Mouse (Mus musculus): Measurements from ENCODE around the gene Stat3. TPM values are rescaled to one million over a fixed set of nuclear protein-coding genes. Genes with fewer than 3 reads are reported as not detected.

Gene Stat3
- total RNA-seq, 2 experiments from 2014 or later, result 87.0 to 102 TPM

- no peak for DNase-seq (ENCODE audit: low spot score in 2 of 2)
Observed at GRCm38 (mm10) chr11:100964901-100965542, 25.7 kb upstream of the Stat3 start.

- no peak for DNase-seq (ENCODE audit: low spot score in 2 of 2)
Observed at GRCm38 (mm10) chr11:100964180-100964579, 24.8 kb upstream of the Stat3 start.

GRCm38 (mm10) chr11:100963647-100964046, 24.3 kb upstream of the Stat3 start:
- no peak for DNase-seq (ENCODE audit: low spot score in 2 of 2)

GRCm38 (mm10) chr11:100962371-100962911, 23.1 kb upstream of the Stat3 start:
- no peak for DNase-seq (ENCODE audit: low spot score in 2 of 2)

GRCm38 (mm10) chr11:100960540-100960939, 21.2 kb upstream of the Stat3 start:
- no peak for DNase-seq (ENCODE audit: low spot score in 2 of 2)

GRCm38 (mm10) chr11:100959826-100960225, 20.5 kb upstream of the Stat3 start:
- DNase-seq (ENCODE audit: low spot score in 2 of 2), result no peak

- peak; percentile 63 to 67 for DNase-seq (ENCODE audit: low spot score in 2 of 2)
Observed at GRCm38 (mm10) chr11:100959464-100959810, 20.1 kb upstream of the Stat3 start.

- no peak for DNase-seq (ENCODE audit: low spot score in 2 of 2)
Observed at GRCm38 (mm10) chr11:100958613-100959463, 19.5 kb upstream of the Stat3 start.

- no peak for DNase-seq (ENCODE audit: low spot score in 2 of 2)
Observed at GRCm38 (mm10) chr11:100957915-100958469, 18.7 kb upstream of the Stat3 start.

GRCm38 (mm10) chr11:100957244-100957643, 17.9 kb upstream of the Stat3 start:
- DNase-seq (ENCODE audit: low spot score in 2 of 2), result peak; percentile 96

GRCm38 (mm10) chr11:100949540-100949939, 10.2 kb upstream of the Stat3 start:
- DNase-seq (ENCODE audit: low spot score in 2 of 2), result no peak

- DNase-seq (ENCODE audit: low spot score in 2 of 2), result no peak
Observed at GRCm38 (mm10) chr11:100948317-100948716, 9.0 kb upstream of the Stat3 start.

GRCm38 (mm10) chr11:100947548-100947947, 8.2 kb upstream of the Stat3 start:
- no peak for DNase-seq (ENCODE audit: low spot score in 2 of 2)

- DNase-seq (ENCODE audit: low spot score in 2 of 2), result no peak
Observed at GRCm38 (mm10) chr11:100946862-100947261, 7.5 kb upstream of the Stat3 start.

- no peak for DNase-seq (ENCODE audit: low spot score in 2 of 2)
Observed at GRCm38 (mm10) chr11:100942388-100942787, 3.0 kb upstream of the Stat3 start.

- DNase-seq (ENCODE audit: low spot score in 2 of 2), result no peak
Observed at GRCm38 (mm10) chr11:100938711-100939511, 429 bp downstream of the Stat3 start.

- peak in 1 of 2 experiments; percentile 36 for DNase-seq (ENCODE audit: low spot score in 2 of 2)
Observed at GRCm38 (mm10) chr11:100938112-100938511, 1.2 kb downstream of the Stat3 start.

GRCm38 (mm10) chr11:100937295-100937694, 2.0 kb downstream of the Stat3 start:
- no peak for DNase-seq (ENCODE audit: low spot score in 2 of 2)

GRCm38 (mm10) chr11:100935373-100936355, 3.7 kb downstream of the Stat3 start:
- no peak for DNase-seq (ENCODE audit: low spot score in 2 of 2)

Data from adrenal gland, adult 18-20 months (tissue).